Mouse (Mus musculus) hindbrain, embryonic 11.5 days (tissue): ENCODE data around the gene Cntn4. TPM values are rescaled to one million over a fixed set of nuclear protein-coding genes. Genes with fewer than 3 reads are reported as not detected.

Experiments used
- ATAC-seq: fragments of 200-750 bp; cut with Nextera tagmentation; 2 replicates; pipeline ENCODE4 v1.8.0; 2017; ENCODE audit warnings: mild to moderate bottlenecking, moderate TSS enrichment, moderate library complexity; ENCODE audit not compliant: low FRiP score
- DNase-seq: peaks from one replicate; pipeline ENCODE4 v3.0.0-alpha.2; 2015; ENCODE audit warnings: low spot score
- H3K27ac ChIP-seq: fragments of 300-500 bp; sonication (generic); 2 replicates; pipeline ENCODE4 v1.5.1; 2014; ENCODE audit warnings: mild to moderate bottlenecking, low read depth, low read length
- H3K27me3 ChIP-seq: fragments of 300-500 bp; sonication (generic); 2 replicates; pipeline ENCODE4 v1.6.1; 2014; ENCODE audit warnings: mild to moderate bottlenecking, low read length, moderate library complexity, mixed read lengths; ENCODE audit not compliant: control insufficient read depth, insufficient read depth
- H3K36me3 ChIP-seq: fragments of 300-500 bp; sonication (generic); 2 replicates; pipeline ENCODE4 v1.6.1; 2014; ENCODE audit warnings: mild to moderate bottlenecking, low read length, moderate library complexity, mixed read lengths; ENCODE audit not compliant: control insufficient read depth, insufficient read depth
- H3K4me1 ChIP-seq: fragments of 300-500 bp; sonication (generic); replicated peaks from 2 replicates; pipeline ENCODE4 v1.6.1; 2014; ENCODE audit warnings: low read length, mixed read lengths; ENCODE audit not compliant: control insufficient read depth, insufficient read depth
- H3K4me2 ChIP-seq: fragments of 300-500 bp; sonication (generic); replicated peaks from 2 replicates; pipeline ENCODE4 v1.6.1; 2014; ENCODE audit warnings: mild to moderate bottlenecking, low read depth, low read length
- H3K4me3 ChIP-seq: fragments of 300-500 bp; sonication (generic); 2 replicates; pipeline ENCODE4 v1.5.1; 2014; ENCODE audit warnings: low read depth, low read length
- H3K9ac ChIP-seq: fragments of 300-500 bp; sonication (generic); 2 replicates; pipeline ENCODE4 v1.6.1; 2014; ENCODE audit warnings: low read depth, low read length
- H3K9me3 ChIP-seq: fragments of 300-500 bp; sonication (generic); 2 replicates; pipeline ENCODE4 v1.6.1; 2016; ENCODE audit warnings: low read length; ENCODE audit not compliant: control insufficient read depth
- WGBS: fragments of 180-500 bp; shearing (Covaris S2); extraction: QIAGEN DNeasy Blood & Tissue Kit; methylation state at CpG from one replicate; pipeline ENCODE4 v1.1.7; 2014; 5-methylcytosine and 5-hydroxymethylcytosine counted together
- polyA plus RNA-seq: library from polyadenylated mRNA; unstranded; fragments of >200 nt; fragmentation: Nextera tagmentation; extraction: Ambion mirVana; gene quantifications from 2 replicates; pipeline ENCODE4 v1.2.1, GENCODE M21; 2014

The Cntn4 gene
- polyA plus RNA-seq, 1 experiment from 2014 or later: 1.7 TPM

DNA sequence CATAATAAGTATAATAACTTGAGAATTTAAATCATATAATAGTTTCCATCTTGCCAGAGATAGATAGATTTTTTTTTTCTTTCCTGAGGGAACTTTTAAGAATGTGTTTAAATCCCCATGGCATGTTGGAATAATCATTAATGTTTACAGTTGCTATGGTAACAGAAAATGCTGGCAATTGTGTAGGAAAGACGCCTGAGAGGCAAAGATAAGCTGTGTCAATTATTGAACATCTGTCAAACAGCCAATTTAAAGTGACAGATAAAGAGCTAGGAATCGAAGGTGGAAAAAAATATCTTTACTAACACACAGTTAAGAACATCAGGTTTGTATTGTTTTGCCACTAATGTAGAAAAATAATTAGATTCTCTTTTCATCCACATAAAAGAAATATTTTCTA is 788.3 kb downstream of the Cntn4 start:
- H3K9me3 ChIP-seq: no peaks in the 10 kb centered on the region
- no peak overlapping the region for H3K27ac ChIP-seq
- no peaks in the 10 kb centered on the region for H3K27me3 ChIP-seq
- H3K36me3 ChIP-seq: no peaks in the 10 kb centered on the region
- no peak overlapping the region for H3K4me2 ChIP-seq
- H3K9ac ChIP-seq: no peak overlapping the region
- H3K4me3 ChIP-seq: no peak overlapping the region
- ATAC-seq: peak; percentile 68; the same call in 1 of the 2 replicates
- WGBS: 33% methylated on average over 2 of the region's 2 CpGs
- no peaks in the 10 kb centered on the region for H3K4me1 ChIP-seq
- DNase-seq: no peak

- no peaks in the 10 kb centered on the region for H3K36me3 ChIP-seq
- no peak overlapping the region for H3K27ac ChIP-seq
- peak; percentile 7 for DNase-seq
- ATAC-seq: peak; percentile 70; the same call in 1 of the 2 replicates
- 68% methylated on average over 5 of the region's 5 CpGs for WGBS
- no peak overlapping the region for H3K4me3 ChIP-seq
- H3K9me3 ChIP-seq: no peaks in the 10 kb centered on the region
- no peaks in the 10 kb centered on the region for H3K27me3 ChIP-seq
- H3K9ac ChIP-seq: no peak overlapping the region
- H3K4me2 ChIP-seq: no peak overlapping the region
- no peaks in the 10 kb centered on the region for H3K4me1 ChIP-seq
Measured at GRCm38 (mm10) chr6:106466267-106467029, 789.0 kb downstream of the Cntn4 start.

DNA sequence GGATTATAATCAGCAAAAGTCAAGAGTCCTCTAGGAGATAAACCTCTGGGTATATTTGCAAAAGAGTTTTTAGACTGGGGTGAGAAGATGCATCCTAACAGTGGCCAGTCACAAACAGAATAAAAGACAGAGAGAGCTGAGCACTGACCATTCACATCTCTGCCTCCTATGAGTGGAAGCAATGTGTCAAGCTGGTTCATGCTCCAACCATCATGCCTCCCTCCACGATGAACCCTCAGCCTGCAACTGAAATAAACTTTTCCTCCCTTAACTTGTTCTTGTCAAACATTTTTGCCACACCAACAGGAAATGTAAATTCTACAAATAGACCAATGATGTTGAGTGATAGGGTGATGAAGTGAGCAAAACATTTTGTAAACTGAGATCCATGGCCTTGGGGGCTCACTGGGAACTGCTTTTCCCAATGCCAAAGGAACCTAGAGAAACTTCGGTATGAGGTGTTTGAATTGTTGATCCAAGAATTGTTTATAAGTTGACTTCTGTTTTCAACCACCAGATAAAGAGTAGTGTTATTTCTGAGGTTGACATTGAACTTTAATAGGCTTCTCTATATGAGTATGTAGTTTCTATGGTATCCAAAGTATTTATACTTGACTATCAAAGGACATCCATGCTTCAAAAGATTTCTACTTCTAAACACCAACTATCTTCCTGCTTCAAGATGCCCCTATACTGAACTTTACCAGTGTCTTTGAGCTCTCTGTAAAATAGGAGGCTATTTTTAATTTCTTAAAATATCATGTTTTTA is 794.6 kb downstream of the Cntn4 start:
- Histone ChIP-seq H3K4me3 (no peak overlapping the region), H3K27me3 (no peaks in the 10 kb centered on the region), H3K4me1 (no peaks in the 10 kb centered on the region), H3K9ac (no peak overlapping the region), H3K9me3 (no peaks in the 10 kb centered on the region), H3K36me3 (no peaks in the 10 kb centered on the region), H3K4me2 (no peak overlapping the region), H3K27ac (no peak overlapping the region)
- DNase-seq (no peak), ATAC-seq (no peak)
- 92% methylated on average over 2 of the region's 2 CpGs for WGBS

GRCm38 (mm10) chr6:106473871-106474270 is 796.4 kb downstream of the Cntn4 start:
- WGBS: 89% methylated on average over 2 of the region's 2 CpGs
- ATAC-seq (no peak), DNase-seq (no peak)
- Histone ChIP-seq H3K36me3 (no peaks in the 10 kb centered on the region), H3K4me1 (no peaks in the 10 kb centered on the region), H3K4me2 (no peak overlapping the region), H3K27me3 (no peaks in the 10 kb centered on the region), H3K9ac (no peak overlapping the region), H3K4me3 (no peak overlapping the region), H3K27ac (no peak overlapping the region), H3K9me3 (no peaks in the 10 kb centered on the region)

- no peaks in the 10 kb centered on the region for H3K36me3 ChIP-seq
- no peak overlapping the region for H3K27ac ChIP-seq
- DNase-seq (no peak), ATAC-seq (no peak)
- no peaks in the 10 kb centered on the region for H3K9me3 ChIP-seq
- H3K9ac ChIP-seq: no peak overlapping the region
- H3K4me2 ChIP-seq: no peak overlapping the region
- H3K4me3 ChIP-seq: no peak overlapping the region
- no peaks in the 10 kb centered on the region for H3K4me1 ChIP-seq
- 93% methylated on average over 1 of the region's 1 CpGs for WGBS
- no peaks in the 10 kb centered on the region for H3K27me3 ChIP-seq
Measured at GRCm38 (mm10) chr6:106481533-106481932, 804.1 kb downstream of the Cntn4 start.

GRCm38 (mm10) chr6:106496303-106496702 is 818.8 kb downstream of the Cntn4 start:
- Histone ChIP-seq H3K27ac (no peak overlapping the region), H3K27me3 (no peaks in the 10 kb centered on the region), H3K9ac (no peak overlapping the region), H3K4me3 (no peak overlapping the region), H3K4me1 (no peaks in the 10 kb centered on the region), H3K4me2 (no peak overlapping the region), H3K9me3 (no peaks in the 10 kb centered on the region), H3K36me3 (no peaks in the 10 kb centered on the region)
- ATAC-seq: no peak
- 87% methylated on average over 3 of the region's 3 CpGs for WGBS
- DNase-seq: no peak

- Histone ChIP-seq H3K9ac (no peak overlapping the region), H3K27ac (no peak overlapping the region), H3K36me3 (no peaks in the 10 kb centered on the region), H3K4me2 (no peak overlapping the region), H3K27me3 (no peaks in the 10 kb centered on the region), H3K4me3 (no peak overlapping the region), H3K4me1 (no peaks in the 10 kb centered on the region), H3K9me3 (no peaks in the 10 kb centered on the region)
- DNase-seq (no peak), ATAC-seq (no peak)
- WGBS: 89% methylated on average over 3 of the region's 3 CpGs
Measured at GRCm38 (mm10) chr6:106499166-106499565, 821.7 kb downstream of the Cntn4 start.

DNA sequence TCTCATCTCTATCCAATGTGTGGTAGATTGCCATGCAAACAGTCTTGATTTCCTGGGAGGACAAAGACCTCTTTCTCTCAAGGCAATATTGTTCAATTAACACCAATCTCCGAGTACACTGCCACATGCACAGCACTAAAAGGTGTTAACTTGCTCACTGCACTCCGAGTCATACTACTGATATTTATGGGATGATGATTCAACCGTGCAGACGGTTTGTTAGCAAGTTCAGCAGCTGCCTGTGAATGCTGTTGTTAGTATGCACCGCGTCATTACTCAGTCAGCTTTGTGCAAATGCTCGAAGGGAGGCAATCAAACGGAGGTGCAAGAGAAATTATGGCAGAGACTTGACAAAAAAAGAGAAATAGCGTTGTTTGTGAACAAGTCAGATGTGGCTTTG is 826.5 kb downstream of the Cntn4 start:
- Histone ChIP-seq H3K27ac (no peak overlapping the region), H3K9me3 (no peaks in the 10 kb centered on the region), H3K36me3 (no peaks in the 10 kb centered on the region), H3K27me3 (no peaks in the 10 kb centered on the region), H3K4me2 (no peak overlapping the region), H3K9ac (no peak overlapping the region), H3K4me3 (no peak overlapping the region), H3K4me1 (no peaks in the 10 kb centered on the region)
- DNase-seq: no peak
- ATAC-seq: no peak
- 78% methylated on average over 9 of the region's 9 CpGs for WGBS

GRCm38 (mm10) chr6:106520367-106520766 is 842.9 kb downstream of the Cntn4 start:
- no peaks in the 10 kb centered on the region for H3K36me3 ChIP-seq
- WGBS: 86% methylated on average over 1 of the region's 1 CpGs
- no peaks in the 10 kb centered on the region for H3K9me3 ChIP-seq
- DNase-seq (no peak), ATAC-seq (no peak)
- H3K27ac ChIP-seq: no peak overlapping the region
- no peak overlapping the region for H3K4me3 ChIP-seq
- H3K27me3 ChIP-seq: no peaks in the 10 kb centered on the region
- H3K4me2 ChIP-seq: no peak overlapping the region
- H3K9ac ChIP-seq: no peak overlapping the region
- no peaks in the 10 kb centered on the region for H3K4me1 ChIP-seq
